Mouse (Mus musculus) heart, postnatal 0 days (tissue): ENCODE data around the gene Jmjd4. TPM values are rescaled to one million over a fixed set of nuclear protein-coding genes. Genes with fewer than 3 reads are reported as not detected.

ENCODE experiments used
- ATAC-seq: fragments of 200-750 bp; cut with Nextera tagmentation; 2 replicates; pipeline ENCODE4 v1.8.0; 2017; ENCODE audit warnings: low read depth, moderate number of reproducible peaks, moderate library complexity; ENCODE audit not compliant: insufficient read depth
- DNase-seq: peaks from one replicate; pipeline ENCODE4 v3.0.0-alpha.2; 2016; ENCODE audit warnings: low spot score
- H3K27ac ChIP-seq: fragments of 300-500 bp; sonication (generic); 2 replicates; pipeline ENCODE4 v1.5.1; 2014; ENCODE audit warnings: low read depth, mild to moderate bottlenecking
- H3K27me3 ChIP-seq: fragments of 300-500 bp; sonication (generic); 2 replicates; pipeline ENCODE4 v1.6.1; 2014; ENCODE audit warnings: low read length, mixed read lengths; ENCODE audit not compliant: control insufficient read depth, insufficient read depth
- H3K36me3 ChIP-seq: fragments of 300-500 bp; sonication (generic); replicated peaks from 2 replicates; pipeline ENCODE4 v1.6.1; 2014; ENCODE audit warnings: low read length, mixed read lengths; ENCODE audit not compliant: control insufficient read depth, insufficient read depth
- H3K4me1 ChIP-seq: fragments of 300-500 bp; sonication (generic); 2 replicates; pipeline ENCODE4 v1.6.1; 2014; ENCODE audit warnings: antibody characterized with exemption; ENCODE audit not compliant: control insufficient read depth, insufficient read depth
- H3K4me2 ChIP-seq: fragments of 300-500 bp; sonication (generic); 2 replicates; pipeline ENCODE4 v1.6.1; 2014; ENCODE audit warnings: low read depth, mild to moderate bottlenecking, low read length, moderate library complexity
- H3K4me3 ChIP-seq: fragments of 300-500 bp; sonication (generic); 2 replicates; pipeline ENCODE4 v1.5.1; 2014; ENCODE audit warnings: low read depth, low read length
- H3K9ac ChIP-seq: fragments of 300-500 bp; sonication (generic); replicated peaks from 2 replicates; pipeline ENCODE4 v1.6.1; 2014; ENCODE audit warnings: low read depth, low read length, mixed read lengths
- H3K9me3 ChIP-seq: fragments of 300-500 bp; sonication (generic); replicated peaks from 2 replicates; pipeline ENCODE4 v1.6.1; 2016; ENCODE audit warnings: low read length; ENCODE audit not compliant: control insufficient read depth
- CTCF ChIP-seq: IDR thresholded peaks from 2 replicates; pipeline ENCODE4 v1.5.1; 2016; ENCODE audit warnings: antibody characterized with exemption, control low read depth, low read depth
- EP300 ChIP-seq: IDR thresholded peaks from 2 replicates; pipeline ENCODE4 v1.6.1; 2016; ENCODE audit warnings: antibody characterized with exemption, low read depth
- WGBS: fragments of 180-500 bp; shearing (Covaris S2); extraction: QIAGEN DNeasy Blood & Tissue Kit; methylation state at CpG from one replicate; pipeline ENCODE4 v1.1.7; 2014; 5-methylcytosine and 5-hydroxymethylcytosine counted together
- polyA plus RNA-seq: library from polyadenylated mRNA; unstranded; fragments of >200 nt; fragmentation: Nextera tagmentation; extraction: Ambion mirVana; gene quantifications from 2 replicates; pipeline ENCODE4 v1.2.1, GENCODE M21; 2015
- total RNA-seq: library from RNA; depleted of rRNA; stranded (reverse); fragments of >200 nt; gene quantifications from 2 replicates; pipeline ENCODE4 v1.2.3, GENCODE M21; 2014; ENCODE audit warnings: low replicate concordance

The Jmjd4 gene
- total and polyA plus RNA-seq, 2 experiments from 2014 or later, result 8.9 to 15.1 TPM

DNA sequence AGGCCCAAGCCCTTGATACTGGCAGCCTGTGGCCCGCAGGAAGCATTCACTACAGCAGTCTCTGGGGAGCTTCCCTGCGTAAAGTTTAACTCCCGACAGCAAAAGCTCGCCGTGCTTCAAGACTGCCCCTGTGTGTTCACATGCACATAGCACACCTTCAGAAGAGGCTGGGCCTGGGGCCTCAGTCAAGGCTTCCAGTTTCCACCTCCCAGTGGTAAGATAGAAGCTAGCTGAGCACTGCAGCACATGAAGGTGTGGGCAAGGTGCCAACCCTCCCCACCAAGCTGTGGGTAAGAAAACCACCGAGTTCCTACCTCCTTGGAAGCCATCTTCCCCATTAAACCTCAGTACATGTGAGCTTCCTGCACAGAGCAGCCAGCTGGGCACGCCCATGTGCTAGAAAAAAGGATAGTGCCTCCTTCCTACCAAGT is 24.2 kb upstream of the Jmjd4 start:
- H3K4me3 ChIP-seq, result no peak overlapping the region
- H3K9ac ChIP-seq, result no peak overlapping the region
- DNase-seq (peak; percentile 31), ATAC-seq (peak; percentile 47)
- 29% methylated on average over 7 of the region's 7 CpGs for WGBS
- no peak for TF ChIP-seq EP300
- peak; percentile 60 for TF ChIP-seq CTCF
- H3K9me3 ChIP-seq, result no peaks in the 10 kb centered on the region
- H3K27me3 ChIP-seq, result no peaks in the 10 kb centered on the region
- no peak overlapping the region for H3K4me2 ChIP-seq
- peaks cover 32% of the 10 kb centered on the region; the same call in 1 of the 2 replicates for H3K36me3 ChIP-seq
- 0 out of 2 replicates have a peak overlapping the region, but pooled peaks have one; percentile 11 for H3K27ac ChIP-seq
- 0 out of 2 replicates have a peak, but pooled peaks cover 3% of the 10 kb centered on the region for H3K4me1 ChIP-seq

- DNase-seq, result peak; percentile 65
- peaks cover 32% of the 10 kb centered on the region; the same call in 1 of the 2 replicates for H3K36me3 ChIP-seq
- 53% methylated on average over 9 of the region's 9 CpGs for WGBS
These were observed 21.7 kb upstream of the Jmjd4 start for GRCm38 (mm10) chr11:59428057-59428660.

DNA sequence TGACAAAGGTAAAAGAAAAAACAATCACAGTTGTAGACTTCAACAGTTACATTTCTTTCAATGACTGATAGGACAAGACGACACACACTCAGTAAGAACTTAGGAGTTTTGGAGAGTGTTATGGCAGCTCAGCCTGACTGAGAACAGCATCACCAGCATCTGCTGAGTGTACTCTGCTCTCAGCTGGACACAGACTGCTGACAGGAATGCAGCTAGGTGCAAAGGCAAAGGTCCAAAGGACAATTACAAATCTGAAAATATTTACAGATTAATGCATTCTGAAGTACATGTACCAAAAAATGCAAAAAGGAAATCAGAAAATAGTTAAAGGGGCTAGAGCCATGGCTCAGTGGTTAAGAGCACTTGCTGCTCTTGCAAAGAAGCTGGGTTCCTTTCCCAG is 19.9 kb upstream of the Jmjd4 start:
- no peak for TF ChIP-seq EP300
- TF ChIP-seq CTCF, result no peak
- H3K4me2 ChIP-seq, result no peak overlapping the region
- WGBS, result 58% methylated on average over 1 of the region's 1 CpGs
- H3K4me1 ChIP-seq, result 0 out of 2 replicates have a peak, but pooled peaks cover 3% of the 10 kb centered on the region
- ATAC-seq, result no peak
- H3K9me3 ChIP-seq, result no peaks in the 10 kb centered on the region
- no peaks in the 10 kb centered on the region for H3K27me3 ChIP-seq
- H3K27ac ChIP-seq, result no peak overlapping the region
- H3K9ac ChIP-seq, result no peak overlapping the region
- peaks cover 20% of the 10 kb centered on the region; the same call in 1 of the 2 replicates for H3K36me3 ChIP-seq
- no peak for DNase-seq
- no peak overlapping the region for H3K4me3 ChIP-seq

More at GRCm38 (mm10) chr11:59428057-59428660, 21.7 kb upstream of the Jmjd4 start:
- H3K27me3 ChIP-seq, result no peaks in the 10 kb centered on the region
- no peak overlapping the region for H3K4me2 ChIP-seq
- H3K4me3 ChIP-seq, result no peak overlapping the region
- TF ChIP-seq CTCF (no peak), EP300 (no peak)
- H3K9me3 ChIP-seq, result no peaks in the 10 kb centered on the region
- peak; percentile 83 for ATAC-seq
- H3K27ac ChIP-seq, result no peak overlapping the region
- H3K4me1 ChIP-seq, result 0 out of 2 replicates have a peak, but pooled peaks cover 3% of the 10 kb centered on the region
- H3K9ac ChIP-seq, result no peak overlapping the region

DNA sequence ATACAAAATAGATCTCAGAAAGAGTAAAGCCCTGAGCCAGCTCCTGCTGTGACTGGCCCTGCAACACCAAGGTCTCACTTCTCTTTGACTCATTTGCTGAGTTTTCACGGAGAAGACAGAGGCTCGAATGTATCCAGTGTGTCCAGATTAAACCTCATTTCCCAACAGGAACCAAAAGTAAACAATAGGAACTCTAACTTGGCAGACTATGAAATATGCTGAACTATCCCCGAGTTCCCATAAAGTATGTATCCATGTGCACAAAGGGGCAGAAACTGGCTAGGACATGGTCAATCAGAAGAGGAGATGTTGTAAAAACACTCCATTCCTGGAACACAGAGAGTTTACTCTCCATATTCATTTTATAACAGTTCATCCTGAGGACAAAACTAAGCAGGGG is 17.6 kb upstream of the Jmjd4 start:
- Histone ChIP-seq H3K27ac (no peak overlapping the region), H3K27me3 (no peaks in the 10 kb centered on the region), H3K4me1 (no peaks in the 10 kb centered on the region), H3K4me3 (no peak overlapping the region), H3K4me2 (no peak overlapping the region), H3K9ac (no peak overlapping the region), H3K9me3 (no peaks in the 10 kb centered on the region), H3K36me3 (peaks cover 14% of the 10 kb centered on the region; the same call in 1 of the 2 replicates)
- WGBS, result 52% methylated on average over 3 of the region's 3 CpGs
- ATAC-seq (no peak), DNase-seq (no peak)
- TF ChIP-seq CTCF, result no peak
- no peak for TF ChIP-seq EP300

- Histone ChIP-seq H3K4me2 (no peak overlapping the region), H3K36me3 (peaks cover 11% of the 10 kb centered on the region; the same call in 1 of the 2 replicates), H3K4me3 (no peak overlapping the region), H3K4me1 (no peaks in the 10 kb centered on the region), H3K9ac (no peak overlapping the region), H3K9me3 (no peaks in the 10 kb centered on the region), H3K27ac (no peak overlapping the region), H3K27me3 (no peaks in the 10 kb centered on the region)
- WGBS, result 74% methylated on average over 12 of the region's 12 CpGs
- no peak for DNase-seq
- TF ChIP-seq EP300 (no peak), CTCF (no peak)
- ATAC-seq, result no peak
These were observed 11.9 kb upstream of the Jmjd4 start for GRCm38 (mm10) chr11:59437954-59438353.

- DNase-seq (no peak), ATAC-seq (no peak)
- Histone ChIP-seq H3K27me3 (no peaks in the 10 kb centered on the region), H3K9me3 (no peaks in the 10 kb centered on the region), H3K9ac (no peak overlapping the region), H3K27ac (no peak overlapping the region), H3K4me3 (no peak overlapping the region), H3K4me2 (no peak overlapping the region), H3K4me1 (no peaks in the 10 kb centered on the region), H3K36me3 (no peaks in the 10 kb centered on the region)
- no peak for TF ChIP-seq EP300
- no peak for TF ChIP-seq CTCF
These were observed 6.7 kb upstream of the Jmjd4 start for GRCm38 (mm10) chr11:59443102-59443501.
